Mouse (Mus musculus) small intestine, adult 2 months (tissue): ENCODE data around the gene Tmco4. TPM values are rescaled to one million over a fixed set of nuclear protein-coding genes. Genes with fewer than 3 reads are reported as not detected.

ENCODE experiments used
- H3K27ac ChIP-seq: fragments of 200-500 bp; 2 replicates; pipeline ENCODE4 v1.5.1; 2012; ENCODE audit warnings: low read depth, low read length, control low read depth, inconsistent platforms; ENCODE audit not compliant: insufficient read depth
- H3K27me3 ChIP-seq: fragments of 200-500 bp; 2 replicates; pipeline ENCODE4 v1.6.1; 2012; ENCODE audit warnings: mild to moderate bottlenecking, moderate library complexity, low read length, inconsistent platforms; ENCODE audit not compliant: control insufficient read depth, insufficient read depth
- H3K36me3 ChIP-seq: fragments of 200-500 bp; 2 replicates; pipeline ENCODE4 v1.6.1; 2012; ENCODE audit warnings: mild to moderate bottlenecking, low read length, control low read depth, inconsistent platforms; ENCODE audit not compliant: control insufficient read depth, insufficient read depth
- H3K4me1 ChIP-seq: fragments of 200-500 bp; 2 replicates; pipeline ENCODE4 v1.6.1; 2012; ENCODE audit warnings: low read length, inconsistent platforms, mixed read lengths; ENCODE audit not compliant: control insufficient read depth, insufficient read depth, insufficient read length
- H3K4me3 ChIP-seq: fragments of 200-500 bp; 2 replicates; pipeline ENCODE4 v1.5.1; 2012; ENCODE audit warnings: low read depth, mild to moderate bottlenecking, control low read depth, inconsistent platforms, low read length, moderate library complexity
- CTCF ChIP-seq: fragments of 200-500 bp; IDR thresholded peaks from 2 replicates; pipeline ENCODE4 v1.5.1; 2012; ENCODE audit warnings: low read depth, mild to moderate bottlenecking, control low read depth, inconsistent platforms, low read length, moderate library complexity, mixed read lengths; ENCODE audit not compliant: insufficient replicate concordance, insufficient read length; ENCODE audit errors: extremely low read depth
- POLR2A ChIP-seq: fragments of 200-500 bp; IDR thresholded peaks from 2 replicates; pipeline ENCODE4 v1.6.1; 2012; ENCODE audit warnings: low read depth, mild to moderate bottlenecking, control low read depth, inconsistent platforms, low read length, moderate library complexity
- WGBS: fragments of 180-500 bp; shearing (Covaris S2); methylation state at CpG from one replicate; pipeline ENCODE4 v1.1.7; 2018; 5-methylcytosine and 5-hydroxymethylcytosine counted together
- polyA plus RNA-seq: library from polyadenylated mRNA; depleted of rRNA; stranded (reverse); fragments of >200 nt; gene quantifications from 2 replicates; pipeline ENCODE4 v1.2.3, GENCODE M21; 2012

The Tmco4 gene
- polyA plus RNA-seq, 1 experiment = 34.2 TPM

GRCm38 (mm10) chr4:138984744-138985143, 12.1 kb downstream of the Tmco4 start:
- TF ChIP-seq POLR2A (no peak), CTCF (peak; percentile 47; the same call in 1 of the 2 replicates)
- Histone ChIP-seq H3K36me3 (peaks cover 20% of the 10 kb centered on the region), H3K27me3 (no peaks in the 10 kb centered on the region), H3K27ac (no peak overlapping the region), H3K4me3 (no peak overlapping the region), H3K4me1 (no peaks in the 10 kb centered on the region; the same call in 1 of the 2 replicates)
- WGBS = 86% methylated on average over 7 of the region's 7 CpGs

- Histone ChIP-seq H3K27ac (no peak overlapping the region), H3K36me3 (peaks cover 29% of the 10 kb centered on the region), H3K4me3 (no peak overlapping the region), H3K4me1 (no peaks in the 10 kb centered on the region; the same call in 1 of the 2 replicates), H3K27me3 (no peaks in the 10 kb centered on the region)
- no peak for TF ChIP-seq CTCF
- TF ChIP-seq POLR2A = no peak
- 78% methylated on average over 5 of the region's 5 CpGs for WGBS
Measured at GRCm38 (mm10) chr4:138986280-138986679, 13.6 kb downstream of the Tmco4 start.

- peaks cover 45% of the 10 kb centered on the region for H3K36me3 ChIP-seq
- H3K27me3 ChIP-seq = no peaks in the 10 kb centered on the region
- H3K4me3 ChIP-seq = no peak overlapping the region
- TF ChIP-seq POLR2A (no peak), CTCF (peak; percentile 60; the same call in 1 of the 2 replicates)
- peaks cover 5% of the 10 kb centered on the region; the same call in 1 of the 2 replicates for H3K4me1 ChIP-seq
- peak overlapping the region; percentile 32; the same call in 1 of the 2 replicates for H3K27ac ChIP-seq
- 36% methylated on average over 3 of the region's 3 CpGs for WGBS
Measured at GRCm38 (mm10) chr4:138994389-138994788, 21.7 kb downstream of the Tmco4 start.

GRCm38 (mm10) chr4:138996410-138996809, 23.7 kb downstream of the Tmco4 start:
- H3K27me3 ChIP-seq = no peaks in the 10 kb centered on the region
- TF ChIP-seq POLR2A (no peak), CTCF (peak; percentile 66; the same call in 1 of the 2 replicates)
- no peak overlapping the region for H3K27ac ChIP-seq
- WGBS = 86% methylated on average over 5 of the region's 5 CpGs
- H3K4me1 ChIP-seq = peaks cover 12% of the 10 kb centered on the region; the same call in 1 of the 2 replicates
- H3K4me3 ChIP-seq = no peak overlapping the region
- peaks cover 32% of the 10 kb centered on the region for H3K36me3 ChIP-seq

GRCm38 (mm10) chr4:138997121-138997520, 24.4 kb downstream of the Tmco4 start:
- Histone ChIP-seq H3K36me3 (peaks cover 26% of the 10 kb centered on the region), H3K4me3 (no peak overlapping the region), H3K27ac (no peak overlapping the region), H3K27me3 (no peaks in the 10 kb centered on the region), H3K4me1 (peaks cover 15% of the 10 kb centered on the region; the same call in 1 of the 2 replicates)
- WGBS = 87% methylated on average over 4 of the region's 4 CpGs
- peak; percentile 40; the same call in 1 of the 2 replicates for TF ChIP-seq CTCF
- TF ChIP-seq POLR2A = no peak

- 74% methylated on average over 11 of the region's 11 CpGs for WGBS
- Histone ChIP-seq H3K36me3 (peaks cover 20% of the 10 kb centered on the region), H3K4me3 (no peak overlapping the region), H3K4me1 (peaks cover 25% of the 10 kb centered on the region), H3K27me3 (no peaks in the 10 kb centered on the region), H3K27ac (no peak overlapping the region)
- TF ChIP-seq POLR2A = no peak
- TF ChIP-seq CTCF = no peak
Measured at GRCm38 (mm10) chr4:138998611-138999010, 25.9 kb downstream of the Tmco4 start.

GRCm38 (mm10) chr4:139001026-139001425, 28.3 kb downstream of the Tmco4 start:
- no peaks in the 10 kb centered on the region for H3K27me3 ChIP-seq
- 65% methylated on average over 2 of the region's 2 CpGs for WGBS
- H3K27ac ChIP-seq = peak overlapping the region; percentile 14; the same call in 1 of the 2 replicates
- peaks cover 38% of the 10 kb centered on the region for H3K4me1 ChIP-seq
- peaks cover 17% of the 10 kb centered on the region for H3K36me3 ChIP-seq
- TF ChIP-seq POLR2A (no peak), CTCF (no peak)
- H3K4me3 ChIP-seq = no peak overlapping the region
